Mouse (Mus musculus): ENCODE data around the gene Csnk2a2.

GRCm38 (mm10) chr8:95432471-95432870, 57.4 kb downstream of the Csnk2a2 start:
- no peak for TF ChIP-seq CTCF (IDR thresholded peaks at IDR 0.05)
- no peak for TF ChIP-seq EP300 (IDR thresholded peaks at IDR 0.05)

All from lung, postnatal 0 days (tissue).